Mouse (Mus musculus) inflammation-experienced regulatory T-cells (primary cell): ENCODE data around the gene Rhno1. TPM values are rescaled to one million over a fixed set of nuclear protein-coding genes. Genes with fewer than 3 reads are reported as not detected.

Experiments used
- polyA plus RNA-seq, 2 experiments: library from polyadenylated mRNA; unstranded; fragments of 100-300 nt; shearing (Covaris generic); gene quantifications; one replicate each; pipeline ENCODE4 v1.2.1; 2017

The Rhno1 gene
- polyA plus RNA-seq: 10 to 100 TPM; 42.4 to 48.2 TPM

GRCm38 (mm10) chr6:128362381-128363006 lies at the start of gene Rhno1, which contains the start of gene Foxm1:
Rhno1 (minus strand) TSS chr6:128362911.
Foxm1 (plus strand) TSS chr6:128362967.

GRCm38 (mm10) chr6:128398996-128399395 lies 36.3 kb upstream of the Rhno1 start, which contains the start of gene Nrip2:
Nrip2 (plus strand) TSS chr6:128399296.

GRCm38 (mm10) chr6:128375192-128375591 lies 12.5 kb upstream of the Rhno1 start, which contains the start of the genes Tex52 and Gm44596:
Tex52 (plus strand) TSS chr6:128375456.
Gm44596 (plus strand) TSS chr6:128375503.

GRCm38 (mm10) chr6:128355726-128356416 lies 6.8 kb downstream of the Rhno1 start, which contains the start of gene Tulp3:
Tulp3 (minus strand) TSS chr6:128355851.

Other genes starting within 250 kb of the Rhno1 start
- 10 to 100 TPM in 1 of 2 experiments, under 1 TPM in 1; 0.96 to 12.8 TPM for gene Tspan9, start 219.3 kb downstream of the Rhno1 start, polyA plus RNA-seq
- under 1 TPM in 1 of 2 experiments, not detected in 1; 0.43 TPM for gene Tead4, start 62.1 kb downstream of the Rhno1 start, polyA plus RNA-seq
- gene Tulp3, start 7.1 kb downstream of the Rhno1 start, polyA plus RNA-seq: 1 to 10 TPM; 1.9 to 3.0 TPM
- gene Foxm1, start 56 bp upstream of the Rhno1 start, polyA plus RNA-seq: 1 to 10 TPM; 3.2 to 3.4 TPM
- under 1 TPM in 1 of 2 experiments, not detected in 1; 0.27 TPM for gene Tex52, start 12.5 kb upstream of the Rhno1 start, polyA plus RNA-seq
- gene Gm44596, start 12.6 kb upstream of the Rhno1 start, polyA plus RNA-seq: not detected
- 1 to 10 TPM; 1.1 to 2.8 TPM for gene Nrip2, start 36.4 kb upstream of the Rhno1 start, polyA plus RNA-seq
- 10 to 100 TPM; 28.4 to 36.8 TPM for gene Itfg2, start 62.0 kb upstream of the Rhno1 start, polyA plus RNA-seq
- 100 to 1,000 TPM; 150 to 196 TPM for gene Fkbp4, start 75.8 kb upstream of the Rhno1 start, polyA plus RNA-seq
- gene Pzp, start 163.8 kb upstream of the Rhno1 start, polyA plus RNA-seq: under 1 TPM; 0.37 to 0.70 TPM
- 1 to 10 TPM in 1 of 2 experiments, under 1 TPM in 1; 0.39 to 2.5 TPM for gene A2ml1, start 218.7 kb upstream of the Rhno1 start, polyA plus RNA-seq